Mouse (Mus musculus) layer of hippocampus, adult 11-12 months (tissue): ENCODE measurements at regions not wholly inside any gene's neighbourhood (a gene's known extent, or its start where the extent isn't known, plus 50 kb on each side); places are given as distances from the start of the nearest gene placed in this dataset.
A peak's percentile ranks its signal among the peaks of the same experiment; 100 is the strongest.

ENCODE experiments used
- DNase-seq: peaks from one replicate; pipeline ENCODE4 v3.0.0; 2022; ENCODE audit warnings: low spot score

GRCm38 (mm10) chr14:105572036-105572891, 313.9 kb downstream of the Ndfip2 start:
- DNase-seq: no peak

- no peak for DNase-seq
These were observed 311.8 kb downstream of the Ndfip2 start for GRCm38 (mm10) chr14:105570156-105570555.

GRCm38 (mm10) chr14:105565827-105566226, 307.5 kb downstream of the Ndfip2 start:
- DNase-seq: no peak

- no peak for DNase-seq
These were observed 304.5 kb downstream of the Ndfip2 start for GRCm38 (mm10) chr14:105562843-105563242.

GRCm38 (mm10) chr14:105556813-105557212, 298.4 kb downstream of the Ndfip2 start:
- DNase-seq: no peak

GRCm38 (mm10) chr14:105544066-105544465, 285.7 kb downstream of the Ndfip2 start:
- no peak for DNase-seq

GRCm38 (mm10) chr14:105542486-105543145, 284.2 kb downstream of the Ndfip2 start:
- DNase-seq: no peak

- DNase-seq: no peak
These were observed 283.7 kb downstream of the Ndfip2 start for GRCm38 (mm10) chr14:105542090-105542485.

GRCm38 (mm10) chr14:105532168-105532745, 273.9 kb downstream of the Ndfip2 start:
- no peak for DNase-seq

GRCm38 (mm10) chr14:105528107-105528506, 269.7 kb downstream of the Ndfip2 start:
- no peak for DNase-seq

- no peak for DNase-seq
These were observed 265.5 kb downstream of the Ndfip2 start for GRCm38 (mm10) chr14:105523849-105524248.

GRCm38 (mm10) chr14:105522279-105522678, 263.9 kb downstream of the Ndfip2 start:
- no peak for DNase-seq

GRCm38 (mm10) chr14:105518706-105519105, 260.3 kb downstream of the Ndfip2 start:
- DNase-seq: no peak

GRCm38 (mm10) chr14:105514413-105514812, 256.0 kb downstream of the Ndfip2 start:
- DNase-seq: no peak

- peak; percentile 26 for DNase-seq
These were observed 254.7 kb downstream of the Ndfip2 start for GRCm38 (mm10) chr14:105512914-105513677.

GRCm38 (mm10) chr14:105511826-105512225, 253.5 kb downstream of the Ndfip2 start:
- DNase-seq: no peak

GRCm38 (mm10) chr14:105511135-105511534, 252.8 kb downstream of the Ndfip2 start:
- no peak for DNase-seq

- no peak for DNase-seq
These were observed 246.9 kb downstream of the Ndfip2 start for GRCm38 (mm10) chr14:105505261-105505660.

- no peak for DNase-seq
These were observed 246.0 kb downstream of the Ndfip2 start for GRCm38 (mm10) chr14:105504376-105504775.

GRCm38 (mm10) chr14:105503806-105504205, 245.4 kb downstream of the Ndfip2 start:
- DNase-seq: no peak

- no peak for DNase-seq
These were observed 244.2 kb downstream of the Ndfip2 start for GRCm38 (mm10) chr14:105502633-105502975.
